Mouse (Mus musculus) cerebellum, adult 18-20 months (tissue): Measurements from ENCODE around the gene Pirb.
"Not testable (repeated sequence)": the region's sequence is repeated elsewhere in the genome, so short reads cannot be mapped to it uniquely, and the experiment has no call there.

ENCODE experiments used
- DNase-seq, 2 experiments: peaks; one replicate each; pipeline ENCODE4 v3.0.0; 2021

Pirb gene

DNA sequence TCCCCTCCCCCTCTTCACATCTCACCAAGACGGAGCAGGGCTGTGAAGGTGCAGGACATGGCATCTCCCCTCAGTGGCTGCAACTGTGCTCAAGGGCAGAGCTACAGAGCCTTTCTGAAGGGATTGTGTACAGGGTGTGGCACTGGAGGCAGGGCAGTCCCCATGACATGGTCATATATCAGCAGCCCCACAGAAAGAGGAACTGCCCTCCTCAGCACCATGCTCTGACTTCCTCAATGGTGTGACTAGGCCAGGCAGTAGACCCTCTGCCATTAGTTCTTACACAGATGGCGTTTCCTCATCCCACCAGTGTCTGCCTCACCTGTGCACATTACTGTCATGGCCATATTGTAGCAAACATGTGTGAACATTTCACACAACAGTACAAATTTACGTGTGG is at the start of gene Pirb:
TSS of gene Pirb (minus strand) at position 124 of the 400 bp plus-strand sequence.
- DNase-seq: not testable (repeated sequence)

DNA sequence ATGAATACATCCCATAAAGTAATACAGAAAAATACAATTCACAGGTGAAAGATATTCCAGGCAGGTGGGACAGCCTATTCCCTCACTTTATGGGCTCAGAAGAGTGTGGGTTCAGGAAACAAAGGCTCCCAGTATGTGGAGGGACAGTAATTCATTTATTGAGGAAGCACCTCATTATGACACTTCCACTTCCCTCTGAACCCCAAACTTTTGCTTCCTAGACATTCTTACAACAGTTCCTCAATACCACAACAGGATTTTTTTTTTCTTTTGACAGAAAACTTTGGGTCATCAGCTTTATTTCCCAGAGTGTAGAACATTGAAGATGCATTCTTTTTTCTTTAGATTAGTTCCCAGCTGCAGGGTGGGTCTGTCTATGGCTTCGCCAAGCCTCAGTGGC is 12.5 kb upstream of the Pirb start:
- DNase-seq: not testable (repeated sequence)

DNA sequence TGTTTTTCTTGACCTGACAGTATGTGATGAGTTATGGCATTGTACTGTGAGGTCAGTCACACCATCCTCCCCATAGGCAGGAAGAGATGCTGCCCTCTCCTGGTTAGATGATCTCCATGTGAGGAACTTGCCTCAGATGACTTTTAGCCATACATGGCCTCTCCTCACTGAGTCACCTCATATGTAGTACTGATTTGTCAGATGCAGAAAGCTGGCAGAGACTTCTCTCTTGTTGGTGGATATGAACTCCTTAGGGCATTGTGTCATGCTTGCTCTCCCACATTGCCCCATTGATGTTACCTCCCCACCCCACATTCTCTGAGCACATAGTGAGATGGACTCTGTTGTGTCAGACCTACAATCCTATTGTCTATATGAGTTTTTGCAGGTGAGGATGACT is 5.3 kb upstream of the Pirb start:
- not testable (repeated sequence) for DNase-seq

DNA sequence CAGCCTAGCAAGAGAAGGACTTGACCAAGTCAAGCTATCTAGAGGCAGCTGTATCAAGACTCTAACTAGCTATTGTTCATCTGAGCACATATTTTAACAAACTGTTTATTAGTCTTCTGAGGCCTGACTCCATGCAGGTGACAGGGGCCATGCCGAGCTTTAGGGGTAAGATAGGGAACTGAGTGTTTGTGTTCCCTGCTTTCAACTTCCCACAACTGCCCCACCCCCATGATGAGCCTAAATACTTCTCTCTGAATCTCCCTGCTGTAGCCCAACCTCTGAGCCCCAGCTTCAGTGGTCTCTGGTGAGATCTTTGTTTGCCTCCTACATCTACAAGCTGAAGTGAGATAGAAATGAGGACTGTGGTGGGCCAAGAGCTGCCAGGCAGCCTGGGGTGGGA is 4.9 kb downstream of the Pirb start:
- peak in 1 of 2 experiments; percentile 0 for DNase-seq

DNA sequence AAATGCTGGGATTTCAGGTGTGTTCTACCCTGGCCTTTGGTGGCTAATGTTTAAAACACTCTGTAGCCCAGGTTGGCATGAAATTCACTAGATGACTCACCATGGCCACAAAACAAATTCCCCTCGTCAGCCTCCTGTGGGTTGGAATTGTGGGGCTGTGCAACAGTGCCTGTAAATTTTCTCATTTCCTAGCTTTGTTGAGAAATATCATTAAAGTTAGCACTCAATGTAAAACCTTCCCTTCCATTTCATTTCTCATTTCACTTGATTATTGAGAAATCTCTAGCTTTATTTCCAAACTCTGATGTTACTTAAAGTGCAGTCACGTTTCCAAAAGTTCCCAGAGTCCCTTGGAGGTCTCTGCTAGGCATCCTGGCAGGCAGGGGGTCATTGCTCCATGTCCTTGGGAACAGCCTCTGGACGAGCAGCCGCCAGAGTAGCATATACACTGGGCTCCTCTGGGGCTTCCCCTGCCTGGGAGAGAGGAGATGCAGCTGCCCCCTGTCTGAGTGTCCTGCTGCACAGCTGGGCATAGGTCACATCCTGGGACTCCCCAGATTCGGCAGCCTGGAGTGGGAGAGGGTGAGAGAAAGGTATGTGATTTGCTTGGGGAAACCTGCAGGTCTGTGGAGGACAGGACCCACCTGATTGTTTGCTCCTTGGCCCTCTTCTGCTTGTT is 7.8 kb downstream of the Pirb start:
- DNase-seq: no peak

DNA sequence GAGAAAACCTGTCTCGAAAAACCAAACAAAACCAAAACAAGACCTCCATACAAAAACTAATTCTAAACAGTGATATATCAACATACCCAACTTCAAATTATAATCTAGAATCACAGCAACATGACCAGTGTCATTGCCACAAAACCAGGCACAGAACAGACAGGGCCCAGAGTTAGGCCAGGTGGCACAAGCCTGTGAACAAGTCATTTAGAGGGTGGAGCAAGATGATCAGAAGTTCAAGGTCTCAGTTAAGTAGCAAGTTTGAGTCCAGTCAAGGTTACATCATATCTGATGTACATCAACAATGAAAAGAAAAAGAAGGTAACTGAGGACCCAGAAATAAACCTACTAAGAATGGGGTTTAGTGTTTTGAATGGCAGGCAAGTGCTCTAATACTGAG is 11.2 kb downstream of the Pirb start:
- no peak for DNase-seq

DNA sequence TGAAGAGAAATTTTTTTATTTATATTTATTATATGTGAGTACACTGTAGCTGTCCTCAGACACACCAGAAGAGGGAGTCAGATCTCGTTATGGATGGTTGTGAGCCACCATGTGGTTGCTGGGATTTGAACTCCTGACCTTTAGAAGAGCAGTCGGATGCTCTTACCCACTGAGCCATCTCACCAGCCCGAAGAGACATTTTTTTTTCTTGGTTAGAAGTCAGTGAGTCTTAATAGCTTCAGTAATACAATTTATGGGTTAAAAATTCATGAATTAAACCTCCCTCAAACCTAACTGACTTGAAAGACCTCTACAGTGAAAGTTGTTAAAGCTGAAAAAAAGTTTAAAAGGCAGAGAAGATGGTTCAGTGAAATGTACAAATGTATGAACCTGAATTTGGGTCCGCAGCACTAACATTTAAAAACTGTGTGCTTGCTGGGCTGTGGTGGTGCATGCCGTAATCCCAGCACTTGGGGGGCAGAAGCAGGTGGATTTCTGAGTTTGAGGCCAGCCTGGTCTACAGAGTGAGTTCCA is 11.7 kb downstream of the Pirb start:
- DNase-seq: not testable (repeated sequence)

DNA sequence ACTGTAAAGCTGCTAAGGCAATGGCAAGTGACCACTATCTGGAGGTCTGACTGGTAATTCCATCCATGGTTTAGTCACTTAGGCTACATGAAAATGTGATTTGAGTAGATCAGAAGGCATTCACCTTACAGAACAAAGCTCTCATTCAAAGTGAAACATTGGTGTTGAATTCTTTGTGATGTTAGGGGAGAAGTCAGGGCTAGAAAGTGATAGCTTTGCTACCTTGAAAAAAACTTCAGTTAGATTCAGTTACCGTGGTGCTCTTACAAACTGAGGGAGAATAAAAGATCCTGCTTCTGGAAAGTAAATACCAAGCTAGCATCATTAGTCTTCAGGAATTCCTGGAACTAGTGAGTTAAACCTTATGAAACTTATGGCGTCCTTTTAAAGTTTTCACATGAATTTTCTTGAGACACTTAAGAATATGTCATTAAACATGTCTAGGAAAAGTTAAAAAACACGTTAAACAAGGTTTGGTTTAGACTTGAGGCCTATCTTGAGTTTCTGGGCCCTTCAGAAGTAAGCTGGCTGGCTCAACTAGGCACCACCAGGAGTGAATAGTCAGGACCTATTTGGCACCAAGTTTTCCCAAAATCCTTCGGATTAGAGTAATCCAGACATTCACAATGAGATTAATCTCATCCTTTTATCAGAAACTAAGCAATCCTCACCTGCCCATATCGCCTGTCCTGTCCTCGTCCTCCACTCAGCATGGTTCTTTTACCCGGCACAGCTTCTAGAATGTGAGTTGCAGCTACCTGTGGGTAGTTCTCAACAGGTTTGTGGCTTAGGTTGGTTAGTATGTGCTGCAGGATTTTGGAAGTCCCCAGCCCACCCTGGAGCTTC is 12.4 kb downstream of the Pirb start:
- DNase-seq: no peak

DNA sequence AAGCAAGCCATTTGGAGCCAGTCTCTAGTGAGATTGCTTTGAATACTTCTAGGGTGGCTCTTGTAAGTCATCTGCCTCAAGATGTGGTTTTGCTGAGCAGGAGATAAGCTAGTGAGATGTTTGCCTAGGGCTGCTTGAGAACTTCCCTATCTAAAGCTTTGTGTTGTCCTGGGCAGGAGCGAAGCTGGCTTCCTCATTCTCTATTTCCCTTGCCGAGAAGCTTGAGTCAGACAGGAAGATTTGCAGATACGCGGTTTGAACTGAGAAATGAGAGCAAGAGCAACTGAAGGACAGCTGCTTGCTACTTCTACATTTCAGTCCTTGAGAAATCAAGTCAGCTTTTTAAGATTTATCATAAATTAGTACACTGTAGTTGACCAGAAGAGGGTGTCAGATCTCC is 13.2 kb downstream of the Pirb start:
- no peak for DNase-seq

DNA sequence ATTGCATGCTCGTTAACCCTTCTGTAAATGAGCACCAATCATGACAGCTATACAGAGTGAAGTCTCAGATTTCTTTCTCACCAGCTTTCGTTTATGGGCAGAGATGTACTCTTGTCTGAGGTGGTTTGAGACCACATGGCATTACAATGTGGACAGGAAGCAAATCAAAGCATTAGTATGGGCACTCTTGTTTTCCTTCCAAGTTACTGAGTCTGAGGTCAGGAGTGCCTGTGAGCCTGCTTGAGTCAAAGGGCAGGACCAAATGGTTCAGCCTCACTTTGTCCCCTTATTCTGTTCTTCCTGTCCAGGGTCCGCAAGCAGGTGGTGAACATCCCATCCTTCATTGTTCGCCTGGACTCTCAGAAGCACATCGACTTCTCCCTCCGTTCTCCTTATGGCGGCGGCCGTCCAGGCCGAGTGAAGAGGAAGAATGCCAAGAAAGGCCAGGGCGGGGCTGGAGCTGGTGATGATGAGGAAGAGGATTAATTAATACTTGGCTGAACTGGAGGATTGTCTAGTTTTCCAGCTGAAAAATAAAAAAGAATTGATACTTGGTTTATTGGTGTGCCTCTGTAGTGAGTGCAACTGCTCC is 13.8 kb downstream of the Pirb start:
- peak in 1 of 2 experiments; percentile 24 for DNase-seq

DNA sequence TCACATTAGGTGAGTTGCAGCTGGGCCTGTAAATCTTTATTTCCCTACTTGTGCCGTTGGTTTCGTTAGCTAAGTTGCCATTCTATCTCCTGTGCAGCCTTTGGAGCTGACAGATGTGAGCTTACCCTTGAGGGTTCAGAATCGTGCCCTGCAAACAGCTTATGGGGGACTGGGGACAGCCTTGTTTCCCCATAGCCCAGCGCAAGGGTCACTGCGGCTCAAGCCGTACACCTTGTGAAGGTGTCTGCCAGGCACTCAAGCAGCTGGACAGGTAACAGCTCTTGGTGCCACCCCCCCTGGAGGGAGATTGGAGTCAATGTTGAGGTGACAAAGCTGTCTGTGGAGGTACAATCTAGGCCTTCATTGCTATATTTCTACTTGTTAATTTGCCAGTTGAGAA is 14.3 kb downstream of the Pirb start:
- DNase-seq: no peak

DNA sequence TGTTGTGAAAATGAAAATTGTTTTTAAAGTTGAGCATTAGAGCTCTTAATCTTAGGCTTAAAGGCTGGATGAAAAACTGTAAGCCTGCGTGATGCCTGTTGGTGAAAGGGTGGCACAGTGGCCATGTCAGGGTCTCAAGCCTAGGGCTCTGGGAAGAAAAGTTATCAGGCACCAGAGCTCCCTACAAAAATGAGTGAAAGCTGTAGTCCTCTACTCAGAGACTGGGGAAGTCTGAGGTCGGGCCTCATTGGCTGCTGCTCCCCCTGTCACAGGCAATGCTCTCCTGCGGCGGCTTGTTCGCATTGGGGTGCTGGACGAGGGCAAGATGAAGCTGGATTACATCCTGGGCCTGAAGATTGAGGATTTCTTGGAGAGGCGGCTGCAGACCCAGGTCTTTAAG is 14.7 kb downstream of the Pirb start:
- not testable (repeated sequence) for DNase-seq

DNA sequence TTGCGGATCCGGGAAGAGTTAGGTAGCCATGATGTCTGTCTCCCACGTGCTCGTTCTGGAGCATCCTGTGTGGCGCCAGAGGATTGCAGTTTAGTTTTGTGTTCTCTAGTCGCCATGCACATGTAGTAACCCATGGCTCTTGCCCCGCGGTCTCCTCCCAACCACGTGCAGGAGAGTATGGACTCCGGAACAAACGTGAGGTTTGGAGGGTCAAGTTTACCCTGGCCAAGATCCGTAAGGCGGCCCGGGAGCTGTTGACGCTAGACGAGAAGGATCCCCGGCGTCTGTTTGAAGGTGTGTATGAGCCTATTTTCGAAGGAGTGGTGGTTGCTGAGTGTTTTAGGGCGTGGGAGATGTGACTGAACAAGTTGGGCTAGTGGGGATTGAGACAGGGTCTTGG is 15.7 kb downstream of the Pirb start:
- DNase-seq: no peak

DNA sequence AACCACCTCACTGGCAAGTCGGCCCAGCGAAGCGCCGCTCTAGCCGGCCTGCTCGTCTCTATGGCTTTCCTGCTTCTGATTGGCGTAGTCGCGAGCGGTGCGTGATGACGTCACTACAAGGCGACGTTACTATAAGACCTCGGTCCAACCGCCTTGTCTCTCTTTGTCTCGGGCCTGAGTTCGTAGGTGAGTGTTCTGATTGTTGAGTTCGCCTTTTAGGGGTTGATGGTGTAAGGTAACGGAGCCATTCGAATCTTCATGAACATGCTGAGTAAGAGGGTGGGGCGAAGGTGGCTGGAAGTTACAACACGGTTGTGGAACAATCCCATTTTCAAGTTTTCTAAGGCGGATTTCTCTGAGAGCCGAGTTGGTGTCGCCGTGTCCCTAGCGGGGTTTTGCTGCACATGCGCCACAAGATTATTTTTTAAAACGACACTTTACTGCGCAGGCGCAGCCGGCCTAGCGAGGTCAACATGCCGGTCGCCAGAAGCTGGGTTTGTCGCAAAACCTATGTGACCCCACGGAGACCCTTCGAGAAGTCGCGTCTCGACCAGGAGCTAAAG is 16.2 kb downstream of the Pirb start, which contains the start of gene Rps9:
TSS of gene Rps9 (plus strand) at position 115 of the 563 bp plus-strand sequence.
- DNase-seq: peak; percentile 96 to 97

DNA sequence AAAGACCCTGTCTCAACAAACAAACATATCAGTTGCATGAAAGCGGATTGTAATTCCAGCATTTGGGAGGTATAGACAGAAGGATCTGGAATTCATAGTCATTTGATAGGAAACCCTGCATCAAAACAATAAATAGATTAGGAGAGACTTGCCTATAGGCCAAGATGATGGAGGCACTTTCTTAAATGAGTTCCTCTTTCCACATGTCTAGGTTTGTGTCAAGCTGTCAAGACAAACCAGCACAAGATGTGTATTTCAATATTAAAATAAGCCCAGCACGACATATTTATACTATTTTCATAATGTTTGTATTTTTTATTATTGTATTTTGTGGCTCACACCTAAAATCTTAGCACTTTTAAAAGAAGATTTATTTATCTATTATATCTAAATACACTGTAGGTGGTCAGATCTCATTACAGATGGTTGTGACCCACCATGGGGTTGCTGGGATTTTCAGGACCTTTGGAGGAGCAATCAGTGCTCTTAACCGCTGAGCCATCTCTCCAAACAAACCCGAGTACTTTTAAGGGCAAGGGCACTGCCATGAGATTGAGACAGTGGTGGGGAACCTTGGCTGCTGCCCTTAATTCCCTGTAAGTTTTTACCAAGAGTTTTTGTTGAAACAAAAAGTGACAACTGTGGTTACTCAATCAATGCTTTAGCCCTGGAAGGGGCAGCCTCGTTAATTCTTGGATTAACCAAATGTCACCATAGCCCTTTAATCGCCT is 16.9 kb downstream of the Pirb start:
- no peak for DNase-seq

DNA sequence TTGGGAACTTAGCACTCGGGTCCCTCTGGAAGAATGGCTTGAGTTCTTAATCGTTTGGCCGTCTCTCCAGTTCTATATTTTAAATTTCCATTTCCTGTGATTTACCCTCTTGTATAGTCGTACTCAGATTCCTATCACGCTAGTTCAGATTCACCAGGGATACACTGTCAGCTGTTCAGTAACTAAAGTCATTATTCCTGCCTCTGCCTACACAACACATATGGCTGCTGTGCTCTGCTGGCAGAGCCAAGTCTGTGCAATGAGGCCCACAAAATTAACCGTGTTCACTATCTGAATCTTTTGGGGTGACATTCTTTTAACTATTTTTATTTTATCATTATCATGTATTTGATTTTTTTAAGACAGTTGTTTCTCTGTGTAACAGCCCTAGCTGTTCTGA is 21.7 kb downstream of the Pirb start:
- no peak for DNase-seq

DNA sequence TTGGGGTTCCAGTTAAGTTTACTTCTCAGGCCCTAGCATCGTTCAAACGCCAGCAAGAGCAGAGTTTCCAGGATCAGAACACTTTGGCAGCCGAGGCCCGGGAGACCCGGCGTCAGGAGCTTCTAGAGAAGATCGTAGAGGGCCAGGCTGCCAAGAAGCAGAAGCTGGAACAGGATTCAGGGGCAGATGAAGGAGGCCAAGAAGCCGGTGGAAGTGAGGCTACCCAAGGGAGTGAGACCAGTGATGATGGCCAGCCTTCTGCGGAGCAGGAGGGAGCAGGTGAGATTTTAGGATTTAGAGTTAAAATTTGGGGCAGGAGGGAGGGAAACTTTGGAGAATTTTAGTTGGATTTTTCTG is 25.3 kb downstream of the Pirb start:
- not testable (repeated sequence) for DNase-seq

DNA sequence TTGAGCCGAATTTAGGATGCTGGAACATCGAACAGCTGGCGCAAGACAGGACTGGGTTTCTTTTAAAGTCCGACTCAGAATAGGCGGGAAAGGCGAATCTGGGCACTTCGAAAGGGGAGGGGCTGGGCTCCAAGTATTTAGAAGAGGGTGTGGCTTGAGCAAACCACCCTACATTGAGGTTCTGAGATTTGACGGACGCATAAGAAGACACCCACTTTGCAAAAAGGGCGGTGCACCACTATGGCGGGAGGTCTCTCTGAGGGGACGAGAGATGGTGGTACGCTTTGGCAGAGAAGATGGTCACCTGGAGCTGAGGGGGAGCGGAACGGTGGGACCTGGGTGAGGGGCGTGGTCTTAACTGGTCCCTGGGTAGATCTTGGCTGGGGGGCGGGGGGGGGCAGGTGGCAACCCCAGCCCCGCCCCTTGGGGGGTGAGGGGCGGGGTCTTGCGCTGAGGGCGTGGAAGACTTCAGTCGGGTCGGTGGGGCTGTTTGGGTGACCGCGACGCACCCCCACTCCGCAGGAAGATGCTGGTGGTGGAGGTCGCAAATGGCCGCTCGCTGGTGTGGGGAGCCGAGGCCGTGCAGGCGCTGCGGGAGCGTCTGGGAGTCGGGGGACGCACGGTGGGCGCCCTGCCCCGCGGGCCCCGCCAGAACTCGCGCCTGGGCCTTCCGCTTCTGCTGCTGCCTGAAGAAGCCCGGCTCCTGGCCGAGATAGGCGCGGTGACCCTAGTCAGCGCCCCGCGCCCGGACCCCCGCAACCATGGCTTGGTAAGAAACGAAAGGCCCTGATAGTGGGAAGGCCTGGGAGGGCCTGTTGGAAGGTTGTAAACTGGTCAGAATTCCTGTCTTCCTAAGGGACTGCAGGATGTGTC is 25.9 kb downstream of the Pirb start:
- DNase-seq: peak; percentile 57 to 61

DNA sequence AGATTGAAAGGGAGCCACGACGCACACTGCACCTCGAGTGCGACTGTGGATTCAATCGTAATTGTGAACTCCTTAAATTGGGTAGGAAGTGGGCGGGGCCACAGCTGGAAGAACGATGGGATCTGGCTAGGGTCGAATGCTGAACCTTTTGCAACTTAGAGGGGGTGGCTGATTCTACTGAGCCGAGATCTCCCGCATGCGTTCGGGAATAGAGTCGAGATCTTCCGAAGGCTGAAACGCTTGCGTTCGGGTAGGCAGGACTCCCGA is 26.4 kb downstream of the Pirb start:
- DNase-seq: no peak

DNA sequence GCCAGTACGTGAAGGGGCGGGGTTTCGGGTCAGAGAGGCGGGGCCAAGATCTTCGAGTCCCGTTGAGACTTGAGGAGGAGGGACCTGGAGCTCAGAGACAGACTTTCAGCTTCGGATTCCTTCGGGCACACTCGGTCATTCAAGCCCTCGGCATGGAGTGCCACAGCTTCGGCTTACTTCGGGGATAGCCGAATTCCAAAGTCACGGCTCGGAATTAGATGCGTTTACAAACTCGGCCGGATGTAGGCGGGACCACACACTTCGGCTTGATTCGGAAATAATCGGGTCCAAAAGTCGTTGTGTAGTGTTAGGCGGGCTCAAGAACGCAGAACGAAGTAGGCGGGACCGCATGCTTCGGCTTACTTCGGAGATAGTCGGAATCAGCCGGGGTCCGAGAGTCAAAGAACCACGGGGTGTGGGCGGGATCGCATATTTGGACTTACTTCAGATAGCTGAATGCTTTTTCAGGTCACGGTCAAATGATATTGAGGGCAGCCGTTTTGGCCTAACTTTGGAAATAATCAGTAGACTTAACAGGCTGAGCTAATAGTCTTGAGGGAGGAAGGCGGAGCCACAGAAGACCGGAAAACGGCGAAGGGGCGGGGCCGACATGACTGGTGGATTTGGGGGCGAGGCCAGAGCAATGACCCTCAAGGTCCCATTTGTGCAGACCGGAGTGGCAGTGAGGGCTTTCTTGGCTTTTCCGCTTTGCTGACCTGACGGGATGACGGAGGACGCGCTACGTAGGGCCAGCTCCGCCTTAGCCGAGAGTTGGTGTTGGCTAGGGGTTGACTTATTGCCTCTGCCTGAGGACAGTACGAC is 27.0 kb downstream of the Pirb start, which contains the start of gene Mboat7:
TSS of gene Mboat7 (minus strand) at position 537 of the 822 bp plus-strand sequence.
- DNase-seq: peak; percentile 92 to 95
